Mouse (Mus musculus) embryonic fibroblast, embryonic 13.5 days (primary cell): ENCODE data around the gene Usp24. TPM values are rescaled to one million over a fixed set of nuclear protein-coding genes. Genes with fewer than 3 reads are reported as not detected.
"Not testable (repeated sequence)": the region's sequence is repeated elsewhere in the genome, so short reads cannot be mapped to it uniquely, and the experiment has no call there.

ENCODE experiments used
- H3K27ac ChIP-seq: 2 replicates; pipeline ENCODE4 v1.5.1; 2012; ENCODE audit warnings: low read length, control low read depth, inconsistent platforms; ENCODE audit not compliant: insufficient read depth
- H3K4me1 ChIP-seq: 2 replicates; pipeline ENCODE4 v1.6.1; 2011; ENCODE audit warnings: low read length; ENCODE audit not compliant: control insufficient read depth, insufficient read depth
- H3K4me3 ChIP-seq: 2 replicates; pipeline ENCODE4 v1.5.1; 2011; ENCODE audit warnings: mild to moderate bottlenecking, control low read depth, low read length; ENCODE audit not compliant: insufficient read depth
- CTCF ChIP-seq: IDR thresholded peaks from 2 replicates; pipeline ENCODE4 v1.5.1; 2011; ENCODE audit warnings: mild to moderate bottlenecking, control low read depth, low read length, moderate library complexity, borderline replicate concordance; ENCODE audit not compliant: insufficient read depth
- POLR2A ChIP-seq: IDR thresholded peaks from 2 replicates; pipeline ENCODE4 v1.6.1; 2011; ENCODE audit warnings: low read depth, mild to moderate bottlenecking, control low read depth, low read length, moderate library complexity
- polyA plus RNA-seq: library from polyadenylated mRNA; stranded (reverse); fragments of >200 nt; gene quantifications from 2 replicates; pipeline ENCODE4 v1.2.4, GENCODE M21; 2011; ENCODE audit warnings: low read depth; ENCODE audit not compliant: missing spikeins, insufficient read length

Usp24 gene
- polyA plus RNA-seq, 1 experiment, result 31.1 TPM

- Histone ChIP-seq H3K4me1 (no peaks in the 10 kb centered on the region), H3K27ac (no peak overlapping the region), H3K4me3 (no peak overlapping the region)
- TF ChIP-seq CTCF (no peak), POLR2A (no peak)
These were observed 31.7 kb downstream of the Usp24 start for GRCm38 (mm10) chr4:106347664-106348063.

GRCm38 (mm10) chr4:106355025-106355424, 39.0 kb downstream of the Usp24 start:
- not testable (repeated sequence) for H3K4me1 ChIP-seq, H3K27ac ChIP-seq, H3K4me3 ChIP-seq

- Histone ChIP-seq H3K27ac (no peak overlapping the region), H3K4me3 (no peak overlapping the region), H3K4me1 (no peaks in the 10 kb centered on the region)
- no peak for TF ChIP-seq POLR2A
These were observed 54.0 kb downstream of the Usp24 start for GRCm38 (mm10) chr4:106370013-106370412.

GRCm38 (mm10) chr4:106375857-106376256, 59.8 kb downstream of the Usp24 start:
- no peaks in the 10 kb centered on the region for H3K4me1 ChIP-seq
- H3K27ac ChIP-seq, result no peak overlapping the region
- TF ChIP-seq POLR2A (no peak), CTCF (peak; percentile 59; the same call in 1 of the 2 replicates)
- no peak overlapping the region for H3K4me3 ChIP-seq

- no peak for TF ChIP-seq POLR2A
- no peak for TF ChIP-seq CTCF
- H3K27ac ChIP-seq, result no peak overlapping the region
These were observed 63.0 kb downstream of the Usp24 start for GRCm38 (mm10) chr4:106378839-106379572.

GRCm38 (mm10) chr4:106381131-106381530, 65.1 kb downstream of the Usp24 start:
- TF ChIP-seq POLR2A (no peak), CTCF (no peak)
- Histone ChIP-seq H3K4me3 (no peak overlapping the region), H3K27ac (no peak overlapping the region), H3K4me1 (no peaks in the 10 kb centered on the region)

More at GRCm38 (mm10) chr4:106378839-106379572, 63.0 kb downstream of the Usp24 start:
- H3K4me1 ChIP-seq, result no peaks in the 10 kb centered on the region
- no peak overlapping the region for H3K4me3 ChIP-seq

GRCm38 (mm10) chr4:106389908-106390307, 73.9 kb downstream of the Usp24 start:
- H3K27ac ChIP-seq, result no peak overlapping the region

GRCm38 (mm10) chr4:106409621-106410020, 93.6 kb downstream of the Usp24 start:
- no peaks in the 10 kb centered on the region for H3K4me1 ChIP-seq
- TF ChIP-seq CTCF (no peak), POLR2A (no peak)
- H3K27ac ChIP-seq, result no peak overlapping the region
- H3K4me3 ChIP-seq, result no peak overlapping the region

More at GRCm38 (mm10) chr4:106389908-106390307, 73.9 kb downstream of the Usp24 start:
- no peaks in the 10 kb centered on the region for H3K4me1 ChIP-seq
- TF ChIP-seq POLR2A (no peak), CTCF (no peak)
- no peak overlapping the region for H3K4me3 ChIP-seq

GRCm38 (mm10) chr4:106419256-106419655, 103.2 kb downstream of the Usp24 start:
- Histone ChIP-seq H3K27ac (no peak overlapping the region), H3K4me1 (no peaks in the 10 kb centered on the region), H3K4me3 (no peak overlapping the region)
- TF ChIP-seq POLR2A, result no peak
- no peak for TF ChIP-seq CTCF

- Histone ChIP-seq H3K27ac (no peak overlapping the region), H3K4me1 (no peaks in the 10 kb centered on the region), H3K4me3 (no peak overlapping the region)
- TF ChIP-seq CTCF, result no peak
- TF ChIP-seq POLR2A, result no peak
These were observed 103.8 kb downstream of the Usp24 start for GRCm38 (mm10) chr4:106419791-106420190.
